Mouse (Mus musculus): Measurements from ENCODE around the gene Lcp2.

DNA sequence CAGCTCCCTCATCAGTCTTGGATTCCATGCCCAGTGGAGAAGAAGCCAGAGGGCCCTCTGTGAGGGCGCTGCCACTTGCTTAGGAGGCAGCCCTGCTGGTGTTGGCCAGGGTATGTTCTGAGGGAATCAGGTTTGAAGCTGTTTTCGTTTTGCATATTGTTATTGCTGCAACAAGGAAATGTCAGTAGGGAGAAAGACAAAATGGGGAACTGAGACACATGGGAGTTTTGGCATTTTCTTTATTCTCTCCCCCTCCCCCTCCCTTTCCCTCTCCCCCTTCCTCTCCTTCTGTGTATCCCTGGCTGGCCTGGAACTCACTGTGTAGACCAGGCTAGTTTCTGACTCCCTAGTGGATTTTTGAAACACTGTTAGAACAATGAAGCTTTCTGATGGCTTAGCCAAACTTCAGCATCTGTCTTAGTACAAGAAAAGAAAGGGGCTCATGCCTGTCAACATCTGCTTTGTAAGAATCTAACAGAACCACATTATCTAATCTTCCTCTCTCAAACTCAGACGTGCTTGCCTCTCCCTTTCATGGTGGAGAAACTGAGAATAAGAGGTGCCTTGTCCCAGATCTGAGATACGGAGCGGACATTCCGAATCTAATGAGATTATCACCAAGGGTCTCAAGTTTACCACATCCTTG is 34.6 kb upstream of the Lcp2 start:
- TF ChIP-seq POLR2A (IDR thresholded peaks at IDR 0.05; ENCODE audit: borderline replicate concordance, insufficient read depth, low read length) (no peak), CTCF (IDR thresholded peaks at IDR 0.05; ENCODE audit: borderline replicate concordance, insufficient read depth, low read depth, low read length) (no peak)

Data from cerebellum, adult 2 months (tissue).